Mouse (Mus musculus) E14TG2a.4 (cell line): Measurements from ENCODE around the gene Anapc15.

ENCODE experiments used
- CTCF ChIP-seq: conservative IDR thresholded peaks from 2 replicates; pipeline ENCODE4 v1.5.1; 2014; ENCODE audit warnings: low read length
- POU5F1 ChIP-seq: IDR thresholded peaks from 2 replicates; pipeline ENCODE4 v1.6.1; 2014; ENCODE audit warnings: low read length, borderline replicate concordance

DNA sequence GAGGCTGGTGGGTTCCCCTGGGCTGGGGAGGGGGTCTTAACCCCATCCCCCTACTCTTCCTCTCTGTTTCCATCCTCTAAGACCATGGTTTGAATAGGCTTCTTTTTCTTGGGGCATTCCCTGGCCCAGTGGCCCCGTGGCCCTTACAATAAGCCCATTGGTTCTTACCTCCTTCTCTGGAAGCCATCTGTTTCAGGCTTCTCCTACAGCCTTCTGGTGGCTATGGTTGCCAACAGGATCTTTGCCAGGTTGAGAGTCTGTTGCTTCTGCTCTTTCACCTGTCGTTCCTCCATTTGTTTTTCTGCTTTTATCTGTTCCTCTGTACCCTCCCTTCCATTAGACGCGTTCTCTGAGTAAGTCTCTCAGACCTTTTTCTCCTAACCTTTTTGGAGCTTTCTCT lies 74.1 kb downstream of the Anapc15 start:
- TF ChIP-seq CTCF: no peak
- no peak for TF ChIP-seq POU5F1
